Mouse (Mus musculus) urinary bladder, postnatal 4 days (tissue): ENCODE data around the gene Trpm1.

ENCODE experiments used
- DNase-seq, 2 experiments: peaks; one replicate each; pipeline ENCODE4 v3.0.0; 2021 to 2022; ENCODE audit warnings: low spot score in 2 of 2

The Trpm1 gene

GRCm38 (mm10) chr7:64163890-64164289 is 10.3 kb downstream of the Trpm1 start:
- no peak for DNase-seq

GRCm38 (mm10) chr7:64164997-64165396 is 11.4 kb downstream of the Trpm1 start:
- DNase-seq = no peak

GRCm38 (mm10) chr7:64166025-64166424 is 12.4 kb downstream of the Trpm1 start:
- DNase-seq = no peak

GRCm38 (mm10) chr7:64166724-64167123 is 13.1 kb downstream of the Trpm1 start:
- DNase-seq = no peak

GRCm38 (mm10) chr7:64179310-64179709 is 25.7 kb downstream of the Trpm1 start:
- no peak for DNase-seq

- DNase-seq = no peak
These were observed 31.7 kb downstream of the Trpm1 start for GRCm38 (mm10) chr7:64185203-64185931.

- no peak for DNase-seq
These were observed 32.3 kb downstream of the Trpm1 start for GRCm38 (mm10) chr7:64185932-64186312.

- DNase-seq = peak; percentile 23 to 67
These were observed 38.8 kb downstream of the Trpm1 start for GRCm38 (mm10) chr7:64192261-64192943.

GRCm38 (mm10) chr7:64193476-64193875 is 39.8 kb downstream of the Trpm1 start:
- no peak for DNase-seq

GRCm38 (mm10) chr7:64196114-64196513 is 42.5 kb downstream of the Trpm1 start:
- DNase-seq = no peak

- no peak for DNase-seq
These were observed 55.1 kb downstream of the Trpm1 start for GRCm38 (mm10) chr7:64208700-64209099.

- DNase-seq = no peak
These were observed 59.2 kb downstream of the Trpm1 start for GRCm38 (mm10) chr7:64212870-64213269.

- no peak for DNase-seq
These were observed 60.4 kb downstream of the Trpm1 start for GRCm38 (mm10) chr7:64214066-64214465.

GRCm38 (mm10) chr7:64215613-64216012 is 62.0 kb downstream of the Trpm1 start:
- DNase-seq = no peak

GRCm38 (mm10) chr7:64217428-64217827 is 63.8 kb downstream of the Trpm1 start:
- DNase-seq = no peak

GRCm38 (mm10) chr7:64219765-64220164 is 66.1 kb downstream of the Trpm1 start:
- DNase-seq = no peak

- no peak for DNase-seq
These were observed 69.6 kb downstream of the Trpm1 start for GRCm38 (mm10) chr7:64223215-64223614.

- no peak for DNase-seq
These were observed 72.9 kb downstream of the Trpm1 start for GRCm38 (mm10) chr7:64226339-64227194.

GRCm38 (mm10) chr7:64227586-64227985 is 74.0 kb downstream of the Trpm1 start:
- DNase-seq = no peak

GRCm38 (mm10) chr7:64228300-64228699 is 74.7 kb downstream of the Trpm1 start:
- no peak for DNase-seq

- no peak for DNase-seq
These were observed 76.3 kb downstream of the Trpm1 start for GRCm38 (mm10) chr7:64229911-64230310.

- no peak for DNase-seq
These were observed 77.4 kb downstream of the Trpm1 start for GRCm38 (mm10) chr7:64231001-64231400.
